Mouse (Mus musculus): Measurements from ENCODE around the gene Gpd1l. TPM values are rescaled to one million over a fixed set of nuclear protein-coding genes. Genes with fewer than 3 reads are reported as not detected.

Gene Gpd1l
- total RNA-seq, 1 experiment, result 14.2 TPM

DNA sequence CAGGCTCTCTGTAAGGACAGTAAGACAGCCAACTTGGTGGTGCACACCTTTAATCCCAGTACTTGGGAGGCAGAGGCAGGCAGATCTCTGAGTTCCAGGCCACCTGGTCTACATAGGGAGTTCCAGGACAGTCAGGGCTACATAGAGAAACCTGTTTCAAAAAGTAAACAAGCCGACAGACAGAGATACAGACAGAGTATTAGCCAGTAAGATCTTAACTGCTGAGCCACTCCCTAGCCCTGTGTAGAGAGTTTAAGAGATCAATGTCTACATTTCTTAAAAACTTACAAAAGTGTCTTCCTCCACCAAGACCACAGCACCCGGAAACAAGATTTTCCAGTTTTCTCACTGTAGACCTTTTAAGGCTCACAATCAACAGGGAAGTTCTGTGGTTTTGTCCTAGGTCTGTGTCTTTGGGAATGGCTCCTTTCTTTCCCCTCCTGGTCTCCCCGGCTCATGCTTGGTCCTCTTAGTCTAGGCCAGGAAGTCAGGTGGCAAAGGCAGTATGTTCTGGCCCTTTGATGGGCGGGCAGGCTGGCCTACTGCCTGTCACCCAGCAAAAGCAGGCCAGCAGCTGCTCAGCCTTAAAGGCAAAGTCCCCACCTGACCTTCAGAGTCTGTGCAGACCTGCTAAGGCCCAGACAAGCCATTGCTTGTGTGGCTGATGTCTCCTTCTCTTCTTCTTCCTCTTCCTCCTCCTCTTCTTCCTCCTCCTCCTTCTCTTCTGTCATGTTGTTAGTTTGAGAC, 26.4 kb upstream of the Gpd1l start:
- no peaks in the 10 kb centered on the region for H3K9me3 ChIP-seq (ENCODE audit: control insufficient read depth, insufficient read depth, low read depth, low read length)
- no peaks in the 10 kb centered on the region for H3K36me3 ChIP-seq (ENCODE audit: control insufficient read depth, insufficient read depth, low read length, poor library complexity, severe bottlenecking)
- no peaks in the 10 kb centered on the region for H3K4me1 ChIP-seq (ENCODE audit: control insufficient read depth in 2 of 2, insufficient read depth in 2 of 2, low read length in 2 of 2, poor library complexity in 1 of 2)
- H3K9ac ChIP-seq (ENCODE audit: insufficient read depth, low read depth, low read length, poor library complexity, severe bottlenecking), result no peak overlapping the region
- H3K27ac ChIP-seq (ENCODE audit: insufficient read depth, low read depth, low read length, poor library complexity, severe bottlenecking), result no peak overlapping the region
- DNase-seq (ENCODE audit: low read depth, low spot score), result no peak
- in situ Hi-C loops (cut with MboI; ENCODE audit: low sequenced_read_pairs in 2 of 2, unreplicated experiment in 2 of 2), result no loop called here
- no peak for TF ChIP-seq CHD2 (IDR thresholded peaks at IDR 0.05; ENCODE audit: low read depth, low read length)
- no peak for TF ChIP-seq HCFC1 (IDR thresholded peaks at IDR 0.05; ENCODE audit: borderline replicate concordance, insufficient read depth, low read length)
- TF ChIP-seq MAFK (IDR thresholded peaks at IDR 0.05; ENCODE audit: insufficient read depth, low read depth, low read length), result no peak
- no peak for TF ChIP-seq ZNF384 (IDR thresholded peaks at IDR 0.05; ENCODE audit: low read depth, low read length)
- no peak overlapping the region for H3K4me3 ChIP-seq (ENCODE audit: insufficient read depth in 1 of 2, low read depth in 1 of 2, low read length in 2 of 2, poor library complexity in 1 of 2, severe bottlenecking in 1 of 2)

DNA sequence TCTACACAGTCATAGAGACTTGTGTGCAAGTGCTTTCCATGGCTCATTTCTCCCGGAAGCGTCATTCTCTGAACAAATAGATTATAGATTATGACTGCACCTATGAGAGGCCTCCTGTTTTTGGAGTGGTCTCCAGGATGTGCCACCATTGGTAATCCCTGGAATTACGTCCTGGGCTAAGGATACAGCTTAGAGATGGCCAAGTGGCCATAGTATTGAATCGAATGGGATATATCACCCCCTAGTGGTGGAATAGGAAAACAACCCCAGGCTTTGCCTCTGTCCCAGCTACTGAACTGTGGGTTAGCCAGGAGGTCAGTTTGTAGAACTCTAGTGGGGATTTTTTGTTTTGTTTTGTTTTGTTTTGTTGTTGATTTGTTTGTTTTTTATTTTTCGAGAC, 23.2 kb upstream of the Gpd1l start:
- H3K36me3 ChIP-seq (ENCODE audit: control insufficient read depth, insufficient read depth, low read length, poor library complexity, severe bottlenecking), result no peaks in the 10 kb centered on the region
- 0 out of 4 replicates have a peak, but pooled peaks cover 0 to 1% of the 10 kb centered on the region in 2 experiments for H3K4me1 ChIP-seq (ENCODE audit: control insufficient read depth in 2 of 2, insufficient read depth in 2 of 2, low read length in 2 of 2, poor library complexity in 1 of 2)
- no peak overlapping the region for H3K4me3 ChIP-seq (ENCODE audit: insufficient read depth in 1 of 2, low read depth in 1 of 2, low read length in 2 of 2, poor library complexity in 1 of 2, severe bottlenecking in 1 of 2)
- no peak overlapping the region for H3K27ac ChIP-seq (ENCODE audit: insufficient read depth, low read depth, low read length, poor library complexity, severe bottlenecking)
- in situ Hi-C loops (cut with MboI; ENCODE audit: low sequenced_read_pairs in 2 of 2, unreplicated experiment in 2 of 2), result no loop called here
- H3K9ac ChIP-seq (ENCODE audit: insufficient read depth, low read depth, low read length, poor library complexity, severe bottlenecking), result no peak overlapping the region
- TF ChIP-seq MAFK (IDR thresholded peaks at IDR 0.05; ENCODE audit: insufficient read depth, low read depth, low read length), result no peak
- TF ChIP-seq ZC3H11A (IDR thresholded peaks at IDR 0.05; ENCODE audit: borderline replicate concordance, low read depth, low read length), result 0 out of 2 replicates have a peak, but pooled peaks have one; percentile 23
- TF ChIP-seq ZNF384 (IDR thresholded peaks at IDR 0.05; ENCODE audit: low read depth, low read length), result no peak
- no peak for TF ChIP-seq CHD2 (IDR thresholded peaks at IDR 0.05; ENCODE audit: low read depth, low read length)
- no peak for TF ChIP-seq HCFC1 (IDR thresholded peaks at IDR 0.05; ENCODE audit: borderline replicate concordance, insufficient read depth, low read length)
- no peak for DNase-seq (ENCODE audit: low read depth, low spot score)
- no peaks in the 10 kb centered on the region for H3K9me3 ChIP-seq (ENCODE audit: control insufficient read depth, insufficient read depth, low read depth, low read length)

DNA sequence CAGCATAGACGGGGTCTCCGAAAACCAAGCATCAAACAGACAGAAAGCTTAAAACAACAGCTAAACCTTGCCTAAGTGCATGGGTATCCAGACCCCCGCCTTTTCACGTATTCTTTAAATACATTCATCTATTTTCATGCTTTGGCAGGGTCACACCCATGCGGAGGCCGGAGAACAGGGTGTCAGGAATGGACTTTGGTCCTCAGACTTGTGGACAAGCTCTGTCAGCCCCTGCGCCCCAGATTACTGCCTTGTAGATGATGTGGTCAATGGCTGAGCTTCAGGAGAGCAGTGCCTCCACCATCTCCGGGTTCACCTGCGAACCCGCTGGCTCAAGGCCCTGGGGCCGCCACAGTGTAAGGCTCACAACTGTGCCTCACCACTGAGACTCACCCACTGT, 21.6 kb upstream of the Gpd1l start:
- no peaks in the 10 kb centered on the region for H3K9me3 ChIP-seq (ENCODE audit: control insufficient read depth, insufficient read depth, low read depth, low read length)
- DNase-seq (ENCODE audit: low read depth, low spot score), result no peak
- H3K36me3 ChIP-seq (ENCODE audit: control insufficient read depth, insufficient read depth, low read length, poor library complexity, severe bottlenecking), result no peaks in the 10 kb centered on the region
- no peak overlapping the region for H3K4me3 ChIP-seq (ENCODE audit: insufficient read depth in 1 of 2, low read depth in 1 of 2, low read length in 2 of 2, poor library complexity in 1 of 2, severe bottlenecking in 1 of 2)
- no peak overlapping the region for H3K27ac ChIP-seq (ENCODE audit: insufficient read depth, low read depth, low read length, poor library complexity, severe bottlenecking)
- 0 out of 4 replicates have a peak, but pooled peaks cover 0 to 1% of the 10 kb centered on the region in 2 experiments for H3K4me1 ChIP-seq (ENCODE audit: control insufficient read depth in 2 of 2, insufficient read depth in 2 of 2, low read length in 2 of 2, poor library complexity in 1 of 2)
- in situ Hi-C loops (cut with MboI; ENCODE audit: low sequenced_read_pairs in 2 of 2, unreplicated experiment in 2 of 2), result no loop called here
- H3K9ac ChIP-seq (ENCODE audit: insufficient read depth, low read depth, low read length, poor library complexity, severe bottlenecking), result no peak overlapping the region
- TF ChIP-seq HCFC1 (IDR thresholded peaks at IDR 0.05; ENCODE audit: borderline replicate concordance, insufficient read depth, low read length) (no peak), ZNF384 (IDR thresholded peaks at IDR 0.05; ENCODE audit: low read depth, low read length) (no peak), MAFK (IDR thresholded peaks at IDR 0.05; ENCODE audit: insufficient read depth, low read depth, low read length) (no peak)

DNA sequence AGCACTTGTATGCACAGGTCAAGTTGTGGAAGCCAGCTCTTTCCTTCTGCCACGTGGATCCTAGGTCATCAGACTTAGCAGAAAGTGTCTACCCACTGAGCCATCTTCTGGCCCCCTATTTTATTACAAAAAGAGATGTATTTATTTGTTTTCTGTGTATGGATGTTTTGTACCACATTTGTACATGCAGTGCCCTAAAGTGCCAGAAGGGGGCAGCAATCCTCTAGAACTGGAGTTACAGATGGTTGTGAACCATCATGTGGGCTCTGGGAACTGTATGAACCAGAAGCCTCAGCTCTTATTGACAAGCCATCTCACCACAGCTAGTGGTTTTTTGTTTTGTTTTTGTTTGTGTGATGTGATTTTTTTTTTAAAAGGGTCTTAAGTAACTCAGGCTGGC, 19.1 kb upstream of the Gpd1l start:
- Histone ChIP-seq H3K36me3 (ENCODE audit: control insufficient read depth, insufficient read depth, low read length, poor library complexity, severe bottlenecking) (no peaks in the 10 kb centered on the region), H3K4me1 (ENCODE audit: control insufficient read depth in 2 of 2, insufficient read depth in 2 of 2, low read length in 2 of 2, poor library complexity in 1 of 2) (0 out of 4 replicates have a peak, but pooled peaks cover 0 to 1% of the 10 kb centered on the region in 2 experiments), H3K27ac (ENCODE audit: insufficient read depth, low read depth, low read length, poor library complexity, severe bottlenecking) (no peak overlapping the region), H3K9ac (ENCODE audit: insufficient read depth, low read depth, low read length, poor library complexity, severe bottlenecking) (no peak overlapping the region), H3K9me3 (ENCODE audit: control insufficient read depth, insufficient read depth, low read depth, low read length) (no peaks in the 10 kb centered on the region), H3K4me3 (ENCODE audit: insufficient read depth in 1 of 2, low read depth in 1 of 2, low read length in 2 of 2, poor library complexity in 1 of 2, severe bottlenecking in 1 of 2) (no peak overlapping the region)
- TF ChIP-seq ZC3H11A (IDR thresholded peaks at IDR 0.05; ENCODE audit: borderline replicate concordance, low read depth, low read length), result no peak
- no peak for TF ChIP-seq MAFK (IDR thresholded peaks at IDR 0.05; ENCODE audit: insufficient read depth, low read depth, low read length)
- no peak for TF ChIP-seq CHD2 (IDR thresholded peaks at IDR 0.05; ENCODE audit: low read depth, low read length)
- TF ChIP-seq HCFC1 (IDR thresholded peaks at IDR 0.05; ENCODE audit: borderline replicate concordance, insufficient read depth, low read length), result no peak
- no peak for TF ChIP-seq ZNF384 (IDR thresholded peaks at IDR 0.05; ENCODE audit: low read depth, low read length)
- in situ Hi-C loops (cut with MboI; ENCODE audit: low sequenced_read_pairs in 2 of 2, unreplicated experiment in 2 of 2), result no loop called here
- no peak for DNase-seq (ENCODE audit: low read depth, low spot score)
